Mouse (Mus musculus) cerebellum, adult 9-11 months (tissue): ENCODE results near the gene Ankrd28.
A peak's percentile ranks its signal among the peaks of the same experiment; 100 is the strongest.
"Not testable (repeated sequence)": the region's sequence is repeated elsewhere in the genome, so short reads cannot be mapped to it uniquely, and the experiment has no call there.

ENCODE experiments used
- DNase-seq: peaks from one replicate; pipeline ENCODE4 v3.0.0; 2022

Gene Ankrd28

DNA sequence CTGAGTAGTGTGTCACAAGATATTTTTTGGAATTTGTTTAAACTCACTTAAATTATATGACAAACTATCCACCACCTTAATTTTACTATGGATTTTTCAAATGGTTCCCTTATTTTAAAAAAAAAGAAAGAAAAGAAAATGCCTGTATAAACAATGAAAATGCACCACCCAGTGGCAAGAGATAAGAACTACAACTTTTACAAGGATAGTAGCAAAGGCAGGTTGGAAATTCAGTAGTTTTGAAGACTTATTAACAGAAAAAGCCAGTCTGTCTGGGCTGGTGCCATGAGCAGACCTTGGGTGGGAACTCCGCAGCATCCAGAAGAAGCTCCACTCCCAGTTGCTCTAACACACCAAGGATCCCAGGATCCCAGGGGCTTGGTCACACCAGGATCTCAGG lies 39.7 kb downstream of the Ankrd28 start:
- DNase-seq = peak; percentile 35

DNA sequence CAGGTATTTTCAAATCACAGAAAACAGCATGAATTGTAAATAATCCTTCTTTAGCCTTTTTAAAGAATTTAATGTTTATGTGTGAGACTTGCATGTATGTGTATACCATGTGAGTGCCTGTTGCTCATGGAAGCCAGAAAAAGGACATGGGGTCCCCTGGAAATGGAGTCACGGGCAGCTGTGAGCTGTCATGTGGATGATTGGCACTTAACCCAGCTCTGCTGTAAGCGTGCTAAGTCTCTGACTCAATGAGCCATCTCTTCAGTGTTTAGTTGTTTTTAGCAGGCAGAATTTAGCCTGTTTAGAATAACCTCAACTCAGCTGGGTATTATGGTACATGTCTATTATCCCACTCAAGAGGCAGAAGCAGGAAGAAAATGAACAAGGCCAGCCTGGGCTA lies 43.5 kb downstream of the Ankrd28 start:
- no peak for DNase-seq

DNA sequence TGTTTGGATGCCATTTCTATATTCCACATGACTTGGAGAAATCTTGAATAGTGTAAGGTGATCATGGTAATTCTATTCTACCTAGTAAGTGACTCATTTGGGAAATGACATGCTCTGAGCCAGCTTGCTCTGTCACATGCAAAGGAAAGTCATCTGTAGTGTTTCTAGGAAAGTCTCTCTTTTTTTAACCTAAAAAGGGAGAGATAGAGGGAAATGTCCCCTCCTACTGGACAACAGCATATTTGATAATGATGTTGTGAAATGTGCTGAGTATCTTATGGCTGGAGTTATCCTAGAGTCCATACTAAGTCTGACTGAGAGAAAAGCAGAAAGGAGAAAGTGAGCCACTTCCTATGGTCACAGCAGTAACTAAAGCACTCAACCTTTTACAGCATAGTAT lies 44.8 kb downstream of the Ankrd28 start:
- DNase-seq = no peak

DNA sequence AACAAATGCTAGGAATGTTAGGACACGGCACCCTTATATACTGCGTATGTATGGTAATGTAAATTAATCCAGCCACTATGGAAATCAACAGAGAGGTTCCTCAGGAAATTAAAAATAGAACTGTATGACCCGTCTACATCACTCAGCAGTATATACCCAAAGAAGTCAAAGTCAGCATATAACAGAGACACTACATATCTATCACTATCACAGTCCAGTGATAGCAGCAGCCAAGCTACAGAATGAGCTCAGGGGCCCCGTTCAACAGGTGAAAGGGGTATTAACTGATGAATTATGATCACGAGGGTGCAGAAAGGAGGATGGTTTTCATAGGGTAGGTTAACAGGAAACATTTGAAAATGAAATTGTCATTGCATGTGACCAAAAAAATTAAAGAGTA lies 45.5 kb downstream of the Ankrd28 start:
- no peak for DNase-seq

DNA sequence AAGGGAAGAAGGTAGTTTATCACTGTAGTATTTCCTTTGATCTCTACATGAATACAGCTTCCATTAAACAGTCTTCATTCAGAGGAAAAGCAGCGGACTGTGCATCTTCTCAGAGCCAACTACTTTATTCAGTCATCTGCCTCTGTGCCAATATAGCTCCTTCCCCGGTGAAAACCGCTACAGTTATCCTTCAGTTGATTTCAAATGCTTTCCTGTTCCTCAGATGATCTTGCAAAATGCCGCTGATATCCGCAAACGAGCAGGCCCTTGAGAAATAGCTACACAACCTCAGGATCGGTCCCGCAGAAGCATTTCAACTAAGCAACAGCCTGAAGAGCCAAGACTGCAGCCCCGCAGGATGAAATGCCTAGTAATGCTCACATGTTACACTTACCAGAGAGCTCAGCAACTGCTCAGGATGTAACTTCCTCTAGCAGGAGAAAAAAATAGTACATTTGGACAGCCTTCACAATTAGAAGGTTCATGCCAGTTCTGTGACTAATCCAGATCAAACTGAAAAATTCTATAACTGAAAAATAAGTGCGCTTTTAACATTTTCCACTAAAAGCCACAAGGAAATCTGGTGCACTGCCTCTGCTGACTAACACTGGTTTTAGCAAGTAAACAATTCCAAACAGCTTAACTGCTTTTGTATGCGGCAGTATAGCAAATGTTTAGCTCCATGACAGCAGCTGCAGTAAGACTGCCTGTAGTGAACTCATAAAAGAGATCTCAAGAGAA lies 49.0 kb downstream of the Ankrd28 start:
- peak; percentile 63 for DNase-seq

DNA sequence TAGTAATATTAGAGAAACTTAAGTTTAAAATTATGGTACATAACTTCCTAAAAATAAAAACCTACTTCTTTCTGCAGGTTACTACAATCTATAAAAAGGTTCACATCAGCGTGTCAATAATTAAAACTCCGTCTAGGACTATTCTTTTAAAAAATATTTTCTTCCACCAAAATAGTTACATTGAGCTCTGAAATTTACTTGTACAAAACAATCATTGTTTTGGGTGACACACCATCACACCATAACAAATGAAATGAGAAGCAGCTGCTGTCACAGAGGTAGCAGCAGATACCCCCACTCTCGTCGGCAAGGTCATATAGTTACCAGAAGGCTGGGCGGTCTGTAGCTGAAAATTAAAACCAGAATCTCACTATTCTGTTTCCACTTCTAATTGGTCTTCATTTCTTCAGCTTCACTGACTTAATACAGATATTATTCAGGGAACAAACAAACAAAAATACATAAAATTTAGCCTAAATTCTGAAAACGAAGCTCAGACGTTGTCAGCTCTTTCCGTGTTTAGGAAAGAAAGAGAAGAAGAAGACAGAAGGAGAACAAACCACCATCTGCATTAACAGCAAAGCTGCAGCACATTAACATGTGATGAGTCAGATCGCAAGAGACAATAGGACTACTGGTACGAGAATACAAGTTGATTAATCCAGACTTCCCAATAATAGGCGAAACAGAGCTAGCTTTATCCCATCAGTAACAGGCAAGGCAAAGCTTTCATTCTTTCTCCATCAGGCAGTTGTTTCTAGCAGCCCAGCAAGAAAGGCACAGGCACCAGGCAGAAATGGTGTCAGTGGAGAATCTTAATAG lies 49.8 kb downstream of the Ankrd28 start:
- DNase-seq = peak; percentile 30

DNA sequence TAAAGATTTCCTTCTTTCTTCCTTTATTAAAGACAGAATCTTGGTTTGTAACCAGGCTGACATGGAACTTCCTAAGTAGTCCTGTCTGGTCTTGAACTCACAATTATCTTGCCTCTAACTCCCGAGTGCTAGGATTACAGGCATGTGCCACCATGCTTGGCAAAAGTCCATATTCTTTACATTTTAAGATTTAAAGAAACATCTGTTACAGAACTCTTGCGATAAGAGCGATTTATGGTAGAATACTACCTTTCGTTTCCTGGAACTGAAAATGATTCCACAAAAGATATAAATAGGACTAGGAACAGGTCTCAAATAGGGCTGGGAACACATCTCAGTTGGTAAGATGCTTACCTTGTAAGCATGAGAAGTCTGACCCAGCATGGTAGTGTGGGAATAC lies 56.9 kb downstream of the Ankrd28 start:
- DNase-seq = no peak

DNA sequence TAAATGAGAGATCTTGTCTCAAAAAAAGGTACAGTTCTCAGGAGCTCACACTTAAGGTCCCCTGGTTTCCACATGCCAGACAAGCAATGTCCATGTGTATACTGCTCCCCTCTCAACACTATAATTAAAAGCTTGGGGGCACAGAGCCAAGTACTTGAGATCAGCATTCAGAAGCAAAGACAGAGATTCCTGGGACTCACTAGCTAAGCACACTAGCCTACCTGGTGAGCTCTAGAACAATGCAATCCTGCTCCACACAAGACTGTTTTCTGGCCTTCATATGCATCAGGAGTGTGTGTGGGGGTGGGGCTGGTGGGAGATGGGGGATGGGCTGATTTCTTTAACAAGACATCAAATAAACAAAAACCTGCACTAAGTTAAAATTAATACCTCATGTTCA lies 58.2 kb downstream of the Ankrd28 start:
- no peak for DNase-seq

DNA sequence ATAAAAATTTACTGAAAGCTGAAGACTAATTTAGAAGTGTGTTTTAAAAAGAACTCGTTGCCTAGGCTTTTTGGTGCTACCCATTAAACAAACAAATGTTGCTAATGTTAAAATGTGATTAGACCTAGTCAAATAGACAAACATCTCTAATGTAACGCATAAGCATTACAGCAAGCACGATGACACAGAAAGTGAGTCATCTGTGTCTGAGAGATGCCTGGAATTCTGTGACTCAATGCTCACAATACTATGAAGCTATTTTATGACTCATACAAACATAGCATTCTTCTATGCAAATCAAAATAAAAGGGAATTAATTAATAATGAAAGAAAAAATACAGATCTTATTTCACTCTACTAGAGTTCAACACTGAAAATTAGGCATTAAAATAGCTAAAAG lies 61.9 kb downstream of the Ankrd28 start:
- no peak for DNase-seq

DNA sequence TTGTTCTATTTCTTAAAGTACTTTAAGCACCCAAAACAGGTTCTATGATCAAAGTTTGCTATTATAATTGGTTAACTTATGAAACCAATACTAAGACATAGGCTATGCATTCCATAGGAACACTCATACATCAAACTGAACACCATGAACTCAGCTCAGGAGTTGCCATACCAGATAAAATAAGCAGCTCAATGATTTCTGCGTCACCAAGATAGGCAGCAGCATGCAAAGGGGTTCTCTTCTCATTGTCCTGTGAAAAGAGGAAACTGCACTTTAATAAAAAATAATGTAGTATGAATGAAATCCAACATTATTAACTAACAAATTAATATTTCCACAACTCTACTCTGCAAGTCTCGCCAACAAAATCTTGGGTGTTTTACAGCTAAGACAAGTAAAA lies 66.4 kb downstream of the Ankrd28 start:
- DNase-seq = no peak

DNA sequence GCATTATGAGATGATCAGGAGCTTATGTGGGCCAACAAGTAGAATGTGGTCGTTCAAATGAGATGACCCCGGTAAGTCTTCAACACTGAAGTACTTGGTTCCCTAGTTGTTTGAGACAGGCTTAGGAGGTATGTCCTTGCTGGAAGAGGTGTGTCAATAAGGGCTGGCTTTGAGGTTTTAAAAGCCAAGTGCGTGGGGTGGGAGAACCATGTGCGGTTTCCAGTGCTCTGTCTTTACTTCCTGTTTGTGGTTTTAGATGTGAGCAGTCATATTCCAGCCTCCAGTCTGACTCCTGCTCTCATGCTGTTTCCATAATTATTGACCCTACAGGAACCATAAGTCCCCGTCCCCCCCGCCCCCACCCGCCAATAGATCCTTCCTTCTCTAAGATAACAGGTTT lies 68.7 kb downstream of the Ankrd28 start:
- DNase-seq = no peak

DNA sequence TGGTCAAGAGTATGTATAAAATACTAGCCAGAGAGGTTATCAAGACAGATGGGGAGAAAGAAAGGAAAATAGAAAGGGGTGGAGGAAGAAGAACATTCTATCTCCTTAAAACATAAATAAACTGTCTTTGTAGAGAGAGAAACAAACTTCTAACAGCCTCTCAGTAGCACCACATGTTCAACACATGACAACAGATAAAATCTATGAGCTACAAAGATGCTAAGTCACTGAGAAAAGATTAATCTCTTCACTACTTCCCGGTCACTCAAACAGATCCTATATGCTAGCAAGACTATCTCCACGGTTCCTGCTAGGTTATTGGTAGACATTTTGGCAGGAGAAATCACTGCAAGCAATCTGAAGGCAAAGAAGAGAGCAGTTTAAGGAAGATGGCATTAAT lies 71.3 kb downstream of the Ankrd28 start:
- DNase-seq = no peak

DNA sequence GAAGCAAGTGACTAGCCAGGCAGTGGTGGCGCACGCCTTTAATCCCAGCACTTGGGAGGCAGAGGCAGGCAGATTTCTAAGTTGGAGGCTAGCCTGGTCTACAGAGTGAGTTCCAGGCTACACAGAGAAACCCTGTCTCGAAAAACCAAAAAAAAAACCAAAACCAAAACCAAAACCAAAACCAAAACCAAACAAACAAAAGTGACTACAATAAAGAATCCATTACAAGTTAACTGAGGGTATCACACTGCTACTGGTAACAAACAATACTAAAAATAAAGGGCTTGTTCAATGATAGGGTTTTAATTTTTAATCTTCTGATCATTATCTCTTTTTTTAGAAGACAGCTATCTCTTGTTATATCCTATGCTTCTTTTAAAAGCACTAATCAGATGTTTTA lies 72.0 kb downstream of the Ankrd28 start:
- DNase-seq = not testable (repeated sequence)

DNA sequence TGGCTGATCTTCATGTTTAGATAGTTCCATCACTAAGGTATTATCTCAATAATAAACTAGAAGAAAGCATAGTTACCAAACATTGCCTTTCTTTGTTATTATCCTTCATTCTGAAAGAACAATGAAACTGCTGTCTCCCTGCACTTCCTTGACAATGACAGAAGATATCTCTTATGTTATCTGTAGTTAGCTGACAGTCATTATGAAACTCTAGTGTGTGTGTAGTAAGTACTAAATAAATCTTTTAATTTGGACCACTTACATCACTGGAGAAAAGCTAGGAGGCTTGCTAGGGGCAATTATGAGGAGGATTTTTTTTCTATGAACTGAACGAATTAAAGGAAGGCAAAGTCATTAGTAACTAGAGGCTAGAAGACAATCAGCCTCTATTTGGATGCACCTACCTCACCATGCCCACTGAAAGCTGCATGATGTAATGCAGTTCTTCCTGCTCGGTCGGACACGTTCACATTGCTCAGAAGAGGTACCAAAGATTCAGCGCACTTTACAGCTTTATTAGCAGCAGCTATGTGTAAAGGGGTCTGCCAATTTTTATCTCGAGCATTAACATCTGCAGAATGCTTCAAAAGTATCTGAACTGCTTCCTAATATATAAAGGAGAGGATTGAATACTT lies 82.1 kb downstream of the Ankrd28 start:
- no peak for DNase-seq

DNA sequence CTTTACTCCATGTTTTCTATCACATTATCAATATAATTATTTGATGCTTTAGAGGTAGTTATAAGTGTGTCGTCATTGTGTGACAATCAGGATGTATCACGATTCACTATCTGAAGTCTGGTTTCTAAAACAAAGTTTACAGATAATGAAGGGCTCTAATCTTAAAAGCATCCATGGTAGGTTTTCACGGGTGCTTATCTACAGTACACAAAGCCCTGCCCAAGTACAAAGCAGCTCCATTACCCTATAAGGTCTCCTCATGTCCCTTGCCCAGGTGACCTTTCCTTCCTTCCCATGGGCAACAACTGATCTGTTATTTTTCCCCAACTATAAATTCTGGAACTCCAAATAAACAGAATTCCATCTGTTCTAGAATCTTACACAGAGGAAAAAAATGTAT lies 87.9 kb downstream of the Ankrd28 start:
- no peak for DNase-seq

DNA sequence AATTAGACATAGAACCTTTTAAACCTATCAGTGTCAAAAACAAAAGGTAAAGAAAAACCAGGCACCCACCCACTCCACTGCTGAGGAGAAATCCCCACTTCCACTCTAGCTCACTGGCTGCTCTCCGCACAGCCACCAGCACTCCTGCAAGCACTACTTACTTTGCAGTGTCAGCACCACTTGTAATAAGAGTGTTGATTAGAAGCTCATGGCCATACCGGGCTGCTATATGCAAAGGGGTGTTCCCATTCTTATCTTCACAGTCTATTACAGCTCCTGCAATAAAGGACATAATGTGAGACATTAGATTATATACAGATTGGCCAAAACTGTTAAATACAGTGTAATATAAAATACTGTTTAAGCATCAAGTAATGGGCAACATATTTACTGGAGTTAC lies 95.6 kb downstream of the Ankrd28 start:
- no peak for DNase-seq

DNA sequence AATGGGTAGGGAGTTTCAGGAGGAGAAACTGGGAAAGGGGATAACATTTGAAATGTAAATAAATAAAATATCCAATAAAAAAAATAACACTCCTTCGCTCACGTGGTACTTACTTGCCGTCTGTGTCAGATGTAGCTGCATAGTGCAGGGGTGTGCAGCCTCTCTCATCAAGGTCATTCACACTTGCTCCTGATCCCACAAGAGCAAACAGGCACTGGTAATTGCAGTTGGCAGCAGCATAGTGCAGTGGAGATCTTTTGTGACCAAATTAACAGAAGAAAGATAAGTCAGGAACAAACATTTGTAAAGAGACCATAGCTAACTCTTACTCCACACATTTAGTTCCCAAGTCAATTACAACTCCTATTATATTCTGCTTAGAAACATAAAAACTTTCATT lies 102.9 kb downstream of the Ankrd28 start:
- no peak for DNase-seq

DNA sequence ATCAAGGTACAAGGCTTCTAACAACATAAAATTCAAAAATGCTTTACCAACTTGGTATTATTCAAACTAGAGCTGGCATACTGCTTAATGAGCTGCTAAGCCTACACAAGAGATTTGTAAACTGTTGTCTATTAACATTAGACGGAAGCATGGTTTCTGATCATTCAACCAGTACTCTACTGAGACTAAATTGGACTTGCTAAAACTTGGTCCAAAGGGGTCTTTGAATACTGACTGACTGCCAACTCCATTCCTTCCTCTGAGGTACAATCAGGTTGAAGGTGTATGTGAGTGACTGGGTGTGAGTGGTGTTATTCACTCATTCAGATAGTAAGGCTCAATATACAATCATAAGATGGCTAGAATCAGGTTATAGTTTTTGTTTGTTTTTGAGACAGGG lies 107.7 kb downstream of the Ankrd28 start:
- DNase-seq = no peak

DNA sequence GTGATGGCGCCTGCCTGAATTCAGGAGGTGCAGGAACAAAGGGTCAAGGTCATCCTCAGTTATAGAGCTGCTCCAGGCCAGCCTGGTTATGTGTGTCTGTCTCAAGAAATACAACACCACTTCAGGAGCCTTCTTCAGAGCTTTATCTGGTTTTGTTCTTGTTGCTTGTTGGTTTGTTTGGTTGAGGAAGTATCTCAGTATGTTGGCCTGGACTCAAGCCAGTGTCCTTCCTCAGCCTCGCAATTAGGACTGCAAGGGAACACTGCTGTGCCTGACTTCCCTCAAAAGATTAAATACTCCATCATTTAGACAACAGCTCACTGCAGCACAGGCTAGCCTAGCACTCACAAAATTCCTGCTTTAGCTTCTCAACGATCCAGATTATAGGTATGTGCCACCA lies 109.2 kb downstream of the Ankrd28 start:
- DNase-seq = no peak

DNA sequence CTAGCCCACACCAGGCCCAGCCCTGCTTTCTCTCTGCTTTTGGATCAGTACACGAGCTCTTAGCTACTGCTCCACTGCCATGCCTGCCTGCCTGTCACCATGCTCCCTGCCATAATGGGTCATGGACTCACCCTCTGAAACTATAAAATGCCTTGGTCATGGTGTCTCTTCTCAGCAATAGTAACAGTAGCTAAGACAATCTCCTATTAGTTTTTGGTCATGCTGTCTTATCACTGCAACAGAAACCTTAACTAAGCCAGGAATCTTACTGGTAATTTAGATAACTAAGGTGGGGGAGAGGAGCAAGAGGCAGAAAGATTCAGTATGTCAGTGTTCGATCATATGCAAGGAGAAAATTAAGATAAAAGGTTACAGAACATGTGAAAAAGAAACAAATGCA lies 112.1 kb downstream of the Ankrd28 start:
- no peak for DNase-seq

DNA sequence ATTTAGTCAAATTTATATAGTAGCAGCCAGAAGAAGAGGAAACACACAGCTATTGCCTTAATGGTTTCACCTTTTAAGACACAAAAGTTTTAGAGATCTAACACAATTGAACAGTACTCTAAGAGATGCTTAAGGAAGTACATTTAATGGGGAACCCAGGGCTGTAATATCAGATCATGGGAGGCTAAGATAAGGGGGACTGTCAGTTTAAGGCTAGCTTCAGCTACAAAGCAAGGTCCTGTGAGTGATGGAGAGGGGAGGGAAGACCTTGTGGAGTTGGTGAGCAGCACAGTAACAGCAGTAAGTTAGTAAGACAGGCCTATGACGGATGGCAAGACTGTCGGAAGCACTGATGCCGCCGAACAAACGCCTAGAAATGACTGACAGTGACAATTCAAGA lies 113.1 kb downstream of the Ankrd28 start:
- DNase-seq = no peak

DNA sequence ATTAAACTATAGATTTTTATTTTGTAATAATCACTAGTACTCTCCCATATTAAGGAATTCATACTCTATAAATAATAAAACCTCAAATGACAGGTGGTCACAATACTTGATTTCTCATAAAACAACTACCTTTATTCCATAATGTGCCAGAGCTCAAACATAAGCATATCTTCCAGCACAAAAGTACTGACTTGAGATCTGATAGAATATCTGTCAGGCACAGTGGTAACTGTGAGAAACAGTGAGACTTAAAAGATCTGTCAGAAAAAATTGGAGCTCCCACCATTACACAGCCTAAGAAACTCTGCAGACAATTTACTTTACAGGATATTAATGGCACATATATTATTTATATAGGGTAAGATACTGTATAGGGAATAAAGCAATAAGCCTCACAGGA lies 114.8 kb downstream of the Ankrd28 start:
- DNase-seq = no peak

DNA sequence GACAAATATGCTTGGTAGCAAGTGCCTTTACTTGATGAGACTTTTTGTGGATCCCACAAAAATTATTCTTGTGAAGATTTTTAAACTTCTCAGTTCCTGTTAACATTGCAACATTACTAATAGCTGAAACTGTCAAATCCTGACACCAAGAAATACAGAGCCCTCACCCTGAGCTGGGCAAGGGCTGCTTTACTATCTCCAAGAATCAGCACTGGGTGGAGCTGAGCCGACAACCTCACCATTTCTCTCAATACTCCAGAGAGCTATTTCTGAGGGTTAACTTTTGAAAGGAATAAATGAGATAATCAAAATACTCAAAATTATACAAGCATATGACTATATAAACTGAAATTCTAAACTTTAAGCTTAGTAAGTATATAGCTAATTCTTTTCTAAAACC lies 121.1 kb downstream of the Ankrd28 start:
- DNase-seq = no peak

DNA sequence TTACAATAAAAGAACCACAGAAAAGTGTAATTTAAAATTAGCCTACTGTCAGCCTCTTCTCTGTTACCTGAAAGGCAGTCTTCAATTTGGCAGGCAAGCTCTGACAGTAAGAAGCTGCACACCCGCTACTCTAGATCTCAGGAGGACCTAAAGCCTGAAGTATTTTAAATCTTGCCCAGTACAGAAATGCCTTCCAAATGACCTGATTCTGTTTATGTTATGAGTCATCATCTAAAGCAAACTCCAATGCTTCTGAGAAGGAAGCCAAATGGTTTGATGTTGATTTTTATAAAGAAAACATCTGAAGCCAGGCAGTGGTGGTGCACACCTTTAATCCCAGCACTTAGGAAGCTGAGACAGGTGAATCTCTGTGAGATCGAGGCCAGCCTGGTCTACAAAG lies 130.1 kb downstream of the Ankrd28 start:
- DNase-seq = no peak
